Mouse (Mus musculus) neural tube, embryonic 13.5 days (tissue): ENCODE measurements around the gene Gm9195. TPM values are rescaled to one million over a fixed set of nuclear protein-coding genes. Genes with fewer than 3 reads are reported as not detected.
A peak's percentile ranks its signal among the peaks of the same experiment; 100 is the strongest.

ENCODE experiments used
- ATAC-seq: fragments of 200-750 bp; cut with Nextera tagmentation; 2 replicates; pipeline ENCODE4 v1.8.0; 2017; ENCODE audit warnings: low read depth, mild to moderate bottlenecking, moderate TSS enrichment, moderate library complexity
- H3K27ac ChIP-seq: fragments of 300-500 bp; sonication (generic); replicated peaks from 2 replicates; pipeline ENCODE4 v1.5.1; 2015; ENCODE audit warnings: moderate library complexity, mild to moderate bottlenecking, inconsistent platforms
- H3K27me3 ChIP-seq: fragments of 300-500 bp; sonication (generic); 2 replicates; pipeline ENCODE4 v1.6.1; 2015; ENCODE audit warnings: mild to moderate bottlenecking, inconsistent platforms
- H3K36me3 ChIP-seq: fragments of 300-500 bp; sonication (generic); 2 replicates; pipeline ENCODE4 v1.6.1; 2015; ENCODE audit warnings: mild to moderate bottlenecking, inconsistent platforms
- H3K4me1 ChIP-seq: fragments of 300-500 bp; sonication (generic); replicated peaks from 2 replicates; pipeline ENCODE4 v1.6.1; 2015; ENCODE audit warnings: inconsistent platforms
- H3K4me2 ChIP-seq: fragments of 300-500 bp; sonication (generic); 2 replicates; pipeline ENCODE4 v1.6.1; 2015; ENCODE audit warnings: inconsistent platforms, mild to moderate bottlenecking, moderate library complexity
- H3K4me3 ChIP-seq: fragments of 300-500 bp; sonication (generic); 2 replicates; pipeline ENCODE4 v1.5.1; 2015; ENCODE audit warnings: mild to moderate bottlenecking, inconsistent platforms
- H3K9ac ChIP-seq: fragments of 300-500 bp; sonication (generic); 2 replicates; pipeline ENCODE4 v1.6.1; 2015; ENCODE audit warnings: moderate library complexity, mild to moderate bottlenecking, inconsistent platforms
- H3K9me3 ChIP-seq: fragments of 300-500 bp; sonication (generic); 2 replicates; pipeline ENCODE4 v1.6.1; 2016; ENCODE audit warnings: inconsistent platforms
- WGBS: fragments of 180-500 bp; shearing (Covaris S2); methylation state at CpG from one replicate; pipeline ENCODE4 v1.1.7; 2015; 5-methylcytosine and 5-hydroxymethylcytosine counted together
- polyA plus RNA-seq: library from polyadenylated mRNA; unstranded; fragments of >200 nt; fragmentation: Nextera tagmentation; extraction: Ambion mirVana; gene quantifications from 2 replicates; pipeline ENCODE4 v1.2.1, GENCODE M21; 2015

Gene Gm9195
- polyA plus RNA-seq, 1 experiment from 2014 or later: not detected

DNA sequence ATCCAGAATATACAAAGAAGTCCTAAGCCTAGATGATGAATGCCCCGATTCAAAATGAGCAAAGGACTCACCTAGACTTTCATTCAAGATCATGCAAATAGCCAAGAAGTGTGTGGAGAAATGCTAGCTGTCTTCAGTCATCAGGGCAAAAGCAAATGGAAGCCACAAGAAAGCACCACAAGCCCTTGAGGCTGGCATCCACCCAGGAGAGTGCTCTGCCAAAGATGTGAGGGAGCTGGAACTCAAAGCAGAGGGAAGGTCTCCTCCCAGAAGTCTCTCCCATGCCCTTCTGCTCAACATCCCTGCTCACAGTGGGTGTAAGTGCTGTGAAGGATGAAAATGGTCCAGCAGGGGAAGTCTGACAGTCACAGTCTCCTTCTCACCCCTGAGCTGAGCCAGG lies 52.7 kb downstream of the Gm9195 start:
- Histone ChIP-seq H3K27ac (no peak overlapping the region), H3K36me3 (no peaks in the 10 kb centered on the region), H3K9ac (no peak overlapping the region), H3K9me3 (no peaks in the 10 kb centered on the region), H3K4me2 (no peak overlapping the region), H3K4me3 (no peak overlapping the region), H3K27me3 (no peaks in the 10 kb centered on the region), H3K4me1 (no peaks in the 10 kb centered on the region)
- WGBS: 98% methylated on average over 1 of the region's 1 CpGs
- ATAC-seq: no peak

DNA sequence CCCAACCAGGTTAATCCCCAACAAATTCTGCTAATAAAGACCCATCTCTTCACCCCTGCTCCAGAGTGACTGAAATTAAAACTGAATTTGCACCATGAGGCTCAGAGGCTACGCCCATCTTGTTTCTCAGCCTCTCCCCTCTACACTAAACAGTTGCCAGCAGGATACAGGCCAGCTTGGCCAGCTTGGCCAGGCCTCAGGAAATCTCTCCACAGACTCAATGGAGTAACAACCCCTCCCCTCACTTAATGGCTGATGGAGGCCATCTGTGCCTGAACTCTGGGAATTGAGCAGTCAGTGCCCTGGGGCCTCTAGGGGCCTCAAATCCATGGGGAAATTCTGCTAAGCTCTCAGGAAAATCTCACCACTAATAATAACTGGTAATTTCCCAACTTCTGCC lies 101.9 kb downstream of the Gm9195 start:
- no peak overlapping the region for H3K4me3 ChIP-seq
- H3K9ac ChIP-seq: no peak overlapping the region
- H3K27me3 ChIP-seq: no peaks in the 10 kb centered on the region
- no peaks in the 10 kb centered on the region for H3K36me3 ChIP-seq
- H3K9me3 ChIP-seq: no peaks in the 10 kb centered on the region
- no peak overlapping the region for H3K27ac ChIP-seq
- no peak overlapping the region for H3K4me2 ChIP-seq
- 0 out of 2 replicates have a peak, but pooled peaks cover 5% of the 10 kb centered on the region for H3K4me1 ChIP-seq
- 48% methylated on average over 1 of the region's 1 CpGs for WGBS
- ATAC-seq: peak; percentile 50

DNA sequence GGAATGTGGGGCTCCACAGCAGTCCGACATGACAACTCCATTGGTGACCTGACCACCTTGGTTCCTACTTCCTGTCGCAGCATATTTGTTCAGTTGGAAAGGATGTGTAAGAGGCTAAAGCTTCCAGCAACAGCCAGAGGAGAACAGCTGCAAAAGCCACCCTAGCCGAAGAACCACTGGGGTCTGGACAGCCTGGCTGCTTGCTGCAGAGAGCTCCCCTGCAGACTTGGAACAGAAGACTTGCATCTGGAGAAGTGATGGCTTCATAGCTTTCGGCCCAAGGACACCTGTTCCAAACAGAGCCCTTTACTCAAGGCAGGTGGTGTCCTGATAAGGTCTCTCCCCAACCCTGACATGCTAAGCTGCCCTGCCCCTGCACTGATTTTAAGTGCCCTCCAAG lies 102.3 kb downstream of the Gm9195 start:
- H3K36me3 ChIP-seq: no peaks in the 10 kb centered on the region
- 0 out of 2 replicates have a peak, but pooled peaks cover 5% of the 10 kb centered on the region for H3K4me1 ChIP-seq
- no peak overlapping the region for H3K4me3 ChIP-seq
- no peak overlapping the region for H3K9ac ChIP-seq
- 87% methylated on average over 4 of the region's 4 CpGs for WGBS
- ATAC-seq: no peak
- no peak overlapping the region for H3K4me2 ChIP-seq
- no peaks in the 10 kb centered on the region for H3K27me3 ChIP-seq
- H3K27ac ChIP-seq: no peak overlapping the region
- H3K9me3 ChIP-seq: no peaks in the 10 kb centered on the region

DNA sequence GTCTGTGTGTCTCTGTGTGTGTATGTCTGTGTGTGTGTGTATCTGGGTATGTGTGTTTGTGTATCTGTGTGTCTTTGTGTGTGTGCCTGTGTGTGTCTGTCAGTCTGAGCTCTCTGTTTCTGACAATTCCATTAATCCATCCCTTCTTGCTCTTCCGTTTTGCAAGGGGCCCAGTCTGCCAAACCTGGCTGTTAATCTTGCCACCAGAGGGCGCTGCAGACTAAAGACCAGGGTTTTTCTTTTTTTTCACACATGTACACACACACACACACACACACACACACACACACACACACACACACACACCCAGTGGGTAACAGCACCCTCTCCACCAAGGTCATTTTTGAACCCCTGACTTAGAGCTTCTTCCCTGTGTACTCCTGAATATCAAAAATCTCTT lies 114.4 kb downstream of the Gm9195 start:
- Histone ChIP-seq H3K4me2 (no peak overlapping the region), H3K27me3 (no peaks in the 10 kb centered on the region)
- no peak for ATAC-seq

More for the DNA sequence above, 114.4 kb downstream of the Gm9195 start:
- Histone ChIP-seq H3K4me1 (no peaks in the 10 kb centered on the region), H3K27ac (no peak overlapping the region), H3K9ac (no peak overlapping the region), H3K36me3 (no peaks in the 10 kb centered on the region), H3K9me3 (no peaks in the 10 kb centered on the region), H3K4me3 (no peak overlapping the region)
- WGBS: 0% methylated on average over 2 of the region's 2 CpGs

Other genes with a start within 250 kb of the Gm9195 start
- 48.0 and 48.6 TPM in 2 replicates for gene Fndc3a, start 218.2 kb upstream of the Gm9195 start, polyA plus RNA-seq